Mouse (Mus musculus): ENCODE measurements at regions not wholly inside any gene's neighbourhood (a gene's known extent, or its start where the extent isn't known, plus 50 kb on each side); places are given as distances from the start of the nearest gene placed in this dataset.

GRCm38 (mm10) chr5:106313874-106314273 lies 144.1 kb downstream of the Barhl2 start:
- ATAC-seq = no peak
- Histone ChIP-seq H3K9ac (no peak overlapping the region), H3K4me1 (no peaks in the 10 kb centered on the region), H3K4me3 (no peak overlapping the region), H3K27me3 (replicated peaks) (no peaks in the 10 kb centered on the region), H3K36me3 (no peaks in the 10 kb centered on the region), H3K27ac (no peak overlapping the region), H3K4me2 (no peak overlapping the region), H3K9me3 (replicated peaks) (no peaks in the 10 kb centered on the region)
- WGBS (ENCODE audit: insufficient replicate concordance) = 58% methylated on average over 6 of the region's 6 CpGs

- WGBS (ENCODE audit: insufficient replicate concordance) = 34% methylated on average over 4 of the region's 4 CpGs
These were observed 156.6 kb downstream of the Barhl2 start for GRCm38 (mm10) chr5:106301372-106301771.

GRCm38 (mm10) chr5:106296721-106297120 lies 161.2 kb downstream of the Barhl2 start:
- H3K9ac ChIP-seq = no peak overlapping the region
- H3K27me3 ChIP-seq (replicated peaks) = no peaks in the 10 kb centered on the region
- no peak for ATAC-seq
- 29% methylated on average over 6 of the region's 6 CpGs for WGBS (ENCODE audit: insufficient replicate concordance)
- H3K27ac ChIP-seq = no peak overlapping the region
- H3K9me3 ChIP-seq (replicated peaks) = no peaks in the 10 kb centered on the region
- H3K36me3 ChIP-seq = no peaks in the 10 kb centered on the region
- H3K4me3 ChIP-seq = no peak overlapping the region
- no peak overlapping the region for H3K4me2 ChIP-seq
- H3K4me1 ChIP-seq = 0 out of 2 replicates have a peak, but pooled peaks cover 9% of the 10 kb centered on the region

More at GRCm38 (mm10) chr5:106301372-106301771, 156.6 kb downstream of the Barhl2 start:
- no peak overlapping the region for H3K4me3 ChIP-seq
- no peak overlapping the region for H3K4me2 ChIP-seq
- no peaks in the 10 kb centered on the region for H3K9me3 ChIP-seq (replicated peaks)
- 0 out of 2 replicates have a peak, but pooled peaks cover under 1% of the 10 kb centered on the region for H3K4me1 ChIP-seq
- H3K9ac ChIP-seq = no peak overlapping the region
- no peak overlapping the region for H3K27ac ChIP-seq
- no peak for ATAC-seq
- H3K27me3 ChIP-seq (replicated peaks) = no peaks in the 10 kb centered on the region
- H3K36me3 ChIP-seq = no peaks in the 10 kb centered on the region

GRCm38 (mm10) chr5:106295993-106296392 lies 162.0 kb downstream of the Barhl2 start:
- Histone ChIP-seq H3K4me2 (no peak overlapping the region), H3K36me3 (no peaks in the 10 kb centered on the region), H3K9ac (no peak overlapping the region), H3K4me3 (no peak overlapping the region), H3K27me3 (replicated peaks) (no peaks in the 10 kb centered on the region), H3K27ac (no peak overlapping the region), H3K9me3 (replicated peaks) (no peaks in the 10 kb centered on the region), H3K4me1 (0 out of 2 replicates have a peak, but pooled peaks cover 9% of the 10 kb centered on the region)
- WGBS (ENCODE audit: insufficient replicate concordance) = 52% methylated on average over 2 of the region's 2 CpGs
- no peak for ATAC-seq

GRCm38 (mm10) chr5:106295538-106295937 lies 162.4 kb downstream of the Barhl2 start:
- no peaks in the 10 kb centered on the region for H3K36me3 ChIP-seq
- H3K9me3 ChIP-seq (replicated peaks) = no peaks in the 10 kb centered on the region
- H3K9ac ChIP-seq = no peak overlapping the region
- H3K4me1 ChIP-seq = 0 out of 2 replicates have a peak, but pooled peaks cover 9% of the 10 kb centered on the region
- H3K4me3 ChIP-seq = no peak overlapping the region
- H3K4me2 ChIP-seq = no peak overlapping the region
- no peak for ATAC-seq
- H3K27me3 ChIP-seq (replicated peaks) = no peaks in the 10 kb centered on the region
- H3K27ac ChIP-seq = no peak overlapping the region
- 25% methylated on average over 3 of the region's 3 CpGs for WGBS (ENCODE audit: insufficient replicate concordance)

- no peak overlapping the region for H3K9ac ChIP-seq
- H3K27me3 ChIP-seq (replicated peaks) = no peaks in the 10 kb centered on the region
- no peak overlapping the region for H3K4me2 ChIP-seq
- 0 out of 2 replicates have a peak, but pooled peaks cover 9% of the 10 kb centered on the region for H3K4me1 ChIP-seq
- no peak for ATAC-seq
- H3K36me3 ChIP-seq = no peaks in the 10 kb centered on the region
- 63% methylated on average over 16 of the region's 16 CpGs for WGBS (ENCODE audit: insufficient replicate concordance)
- no peak overlapping the region for H3K27ac ChIP-seq
- H3K4me3 ChIP-seq = no peak overlapping the region
- H3K9me3 ChIP-seq (replicated peaks) = no peaks in the 10 kb centered on the region
These were observed 165.4 kb downstream of the Barhl2 start for GRCm38 (mm10) chr5:106292387-106293229.

- H3K27me3 ChIP-seq (replicated peaks) = no peaks in the 10 kb centered on the region
- 25% methylated on average over 4 of the region's 4 CpGs for WGBS (ENCODE audit: insufficient replicate concordance)
- H3K4me1 ChIP-seq = no peaks in the 10 kb centered on the region
- no peak overlapping the region for H3K4me2 ChIP-seq
- H3K36me3 ChIP-seq = no peaks in the 10 kb centered on the region
- no peak overlapping the region for H3K27ac ChIP-seq
- no peak overlapping the region for H3K4me3 ChIP-seq
- H3K9me3 ChIP-seq (replicated peaks) = no peaks in the 10 kb centered on the region
- ATAC-seq = no peak
- H3K9ac ChIP-seq = no peak overlapping the region
These were observed 172.8 kb downstream of the Barhl2 start for GRCm38 (mm10) chr5:106285152-106285551.

- no peak overlapping the region for H3K4me3 ChIP-seq
- H3K27ac ChIP-seq = no peak overlapping the region
- no peak for ATAC-seq
- H3K4me2 ChIP-seq = no peak overlapping the region
- H3K27me3 ChIP-seq (replicated peaks) = no peaks in the 10 kb centered on the region
- H3K36me3 ChIP-seq = no peaks in the 10 kb centered on the region
- 22% methylated on average over 9 of the region's 9 CpGs for WGBS (ENCODE audit: insufficient replicate concordance)
- H3K4me1 ChIP-seq = no peaks in the 10 kb centered on the region
- no peak overlapping the region for H3K9ac ChIP-seq
- no peaks in the 10 kb centered on the region for H3K9me3 ChIP-seq (replicated peaks)
These were observed 173.2 kb downstream of the Barhl2 start for GRCm38 (mm10) chr5:106284731-106285130.

GRCm38 (mm10) chr5:106282646-106283045 lies 175.3 kb downstream of the Barhl2 start:
- no peak overlapping the region for H3K4me3 ChIP-seq
- H3K27ac ChIP-seq = no peak overlapping the region
- H3K36me3 ChIP-seq = no peaks in the 10 kb centered on the region
- 71% methylated on average over 9 of the region's 9 CpGs for WGBS (ENCODE audit: insufficient replicate concordance)
- no peak overlapping the region for H3K4me2 ChIP-seq
- H3K4me1 ChIP-seq = no peaks in the 10 kb centered on the region
- H3K9ac ChIP-seq = no peak overlapping the region
- ATAC-seq = no peak
- H3K9me3 ChIP-seq (replicated peaks) = no peaks in the 10 kb centered on the region
- H3K27me3 ChIP-seq (replicated peaks) = no peaks in the 10 kb centered on the region

- H3K9me3 ChIP-seq (replicated peaks) = no peaks in the 10 kb centered on the region
- H3K4me3 ChIP-seq = no peak overlapping the region
- no peak for ATAC-seq
- no peak overlapping the region for H3K4me2 ChIP-seq
- no peak overlapping the region for H3K9ac ChIP-seq
- H3K4me1 ChIP-seq = no peaks in the 10 kb centered on the region
- no peak overlapping the region for H3K27ac ChIP-seq
- H3K27me3 ChIP-seq (replicated peaks) = no peaks in the 10 kb centered on the region
- 75% methylated on average over 8 of the region's 8 CpGs for WGBS (ENCODE audit: insufficient replicate concordance)
- no peaks in the 10 kb centered on the region for H3K36me3 ChIP-seq
These were observed 180.2 kb downstream of the Barhl2 start for GRCm38 (mm10) chr5:106277786-106278185.

- WGBS (ENCODE audit: insufficient replicate concordance) = 68% methylated on average over 9 of the region's 9 CpGs
These were observed 180.7 kb downstream of the Barhl2 start for GRCm38 (mm10) chr5:106277231-106277630.

GRCm38 (mm10) chr5:106276186-106276585 lies 181.8 kb downstream of the Barhl2 start:
- no peak overlapping the region for H3K27ac ChIP-seq
- H3K4me1 ChIP-seq = no peaks in the 10 kb centered on the region
- H3K36me3 ChIP-seq = no peaks in the 10 kb centered on the region
- 27% methylated on average over 2 of the region's 2 CpGs for WGBS (ENCODE audit: insufficient replicate concordance)
- no peak overlapping the region for H3K4me2 ChIP-seq
- H3K9ac ChIP-seq = no peak overlapping the region
- ATAC-seq = no peak
- no peak overlapping the region for H3K4me3 ChIP-seq
- no peaks in the 10 kb centered on the region for H3K9me3 ChIP-seq (replicated peaks)
- H3K27me3 ChIP-seq (replicated peaks) = no peaks in the 10 kb centered on the region

More at GRCm38 (mm10) chr5:106277231-106277630, 180.7 kb downstream of the Barhl2 start:
- no peak for ATAC-seq
- no peak overlapping the region for H3K27ac ChIP-seq
- H3K36me3 ChIP-seq = no peaks in the 10 kb centered on the region
- H3K9me3 ChIP-seq (replicated peaks) = no peaks in the 10 kb centered on the region
- no peaks in the 10 kb centered on the region for H3K4me1 ChIP-seq
- H3K4me3 ChIP-seq = no peak overlapping the region
- no peak overlapping the region for H3K4me2 ChIP-seq
- H3K9ac ChIP-seq = no peak overlapping the region
- H3K27me3 ChIP-seq (replicated peaks) = no peaks in the 10 kb centered on the region

All from liver, embryonic 12.5 days (tissue).